Mouse (Mus musculus) CH12.LX (cell line): Measurements from ENCODE around the gene Sos2.

ENCODE experiments used
- BHLHE40 ChIP-seq: IDR thresholded peaks from 2 replicates; pipeline ENCODE4 v1.6.1; 2011; ENCODE audit warnings: mild to moderate bottlenecking, low read depth, low read length, improper control_type of control experiment
- CTCF ChIP-seq, 2 experiments: IDR thresholded peaks in 1 of 2; conservative IDR thresholded peaks in 1 of 2; 2 replicates each; pipeline ENCODE4 v1.5.1; 2011 to 2012; ENCODE audit warnings: low read depth in 2 of 2, low read length in 2 of 2, improper control_type of control experiment in 1 of 2, inconsistent platforms in 1 of 2, mild to moderate bottlenecking in 1 of 2, moderate library complexity in 1 of 2
- EP300 ChIP-seq: IDR thresholded peaks from 2 replicates; pipeline ENCODE4 v1.6.1; 2011; ENCODE audit warnings: low read length, improper control_type of control experiment
- KAT2A ChIP-seq: IDR thresholded peaks from 2 replicates; pipeline ENCODE4 v1.6.1; 2012; ENCODE audit warnings: low read length, improper control_type of control experiment, inconsistent platforms; ENCODE audit not compliant: insufficient replicate concordance
- MEF2A ChIP-seq: IDR thresholded peaks from 2 replicates; pipeline ENCODE4 v1.6.1; 2014; ENCODE audit warnings: low read depth, mild to moderate bottlenecking, inconsistent platforms, low read length, improper control_type of control experiment, borderline replicate concordance
- NELFE ChIP-seq: IDR thresholded peaks from 2 replicates; pipeline ENCODE4 v1.6.1; 2011; ENCODE audit warnings: low read depth, low read length, improper control_type of control experiment
- POLR2A ChIP-seq: IDR thresholded peaks from 2 replicates; pipeline ENCODE4 v1.6.1; 2011; ENCODE audit warnings: low read depth, mild to moderate bottlenecking, improper control_type of control experiment, low read length
- USF2 ChIP-seq: conservative IDR thresholded peaks from 2 replicates; pipeline ENCODE4 v1.6.1; 2011; ENCODE audit warnings: low read depth, low read length, improper control_type of control experiment

- no peak for TF ChIP-seq POLR2A
- TF ChIP-seq EP300 = no peak
- no peak for TF ChIP-seq MEF2A
- TF ChIP-seq USF2 = no peak
- no peak for TF ChIP-seq KAT2A
- no peak for TF ChIP-seq NELFE
- TF ChIP-seq BHLHE40 = no peak
- TF ChIP-seq CTCF (conservative IDR thresholded peaks at IDR 0.05 in 1 of 2, IDR thresholded peaks at IDR 0.05 in 1 of 2; ENCODE audit: low read depth in 2 of 2, low read length in 2 of 2) = no peak
Measured at GRCm38 (mm10) chr12:69723376-69723775, 41.7 kb upstream of the Sos2 start.
